Mouse (Mus musculus): ENCODE results near the gene Nat8f2.
"Not testable (repeated sequence)": the region's sequence is repeated elsewhere in the genome, so short reads cannot be mapped to it uniquely, and the experiment has no call there.

Nat8f2 gene

DNA sequence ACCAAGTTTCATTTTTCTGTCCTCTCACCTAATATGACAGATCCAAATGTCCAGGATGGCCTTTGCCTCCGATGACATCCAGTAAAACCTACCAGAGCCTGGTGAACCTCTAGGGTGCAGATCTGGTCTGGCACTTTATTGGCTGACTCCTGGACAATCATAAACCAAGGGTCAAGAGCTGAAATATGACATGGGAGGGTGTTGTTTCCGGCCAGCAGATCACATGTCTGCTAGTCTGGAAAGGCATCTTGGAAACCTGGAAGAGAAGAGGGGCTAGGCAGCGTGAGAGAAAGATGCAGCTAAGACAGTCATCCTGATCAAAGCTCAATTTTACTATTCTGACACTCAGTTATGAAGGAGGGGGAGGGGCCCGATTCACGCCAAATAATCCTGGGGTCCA, at the start of gene Nat8f2:
Gene Nat8f2, minus strand, starts transcription at position 153 of the 400 bp plus-strand sequence.
- not testable (repeated sequence) for DNase-seq (ENCODE audit: low read depth in 1 of 2, low spot score in 2 of 2)

GRCm38 (mm10) chr6:85918341-85918740, 49.4 kb upstream of the Nat8f2 start:
- DNase-seq (ENCODE audit: low read depth in 1 of 2, low spot score in 2 of 2) = not testable (repeated sequence)

GRCm38 (mm10) chr6:85916596-85916995, 47.6 kb upstream of the Nat8f2 start:
- DNase-seq (ENCODE audit: low read depth in 1 of 2, low spot score in 2 of 2) = no peak

DNA sequence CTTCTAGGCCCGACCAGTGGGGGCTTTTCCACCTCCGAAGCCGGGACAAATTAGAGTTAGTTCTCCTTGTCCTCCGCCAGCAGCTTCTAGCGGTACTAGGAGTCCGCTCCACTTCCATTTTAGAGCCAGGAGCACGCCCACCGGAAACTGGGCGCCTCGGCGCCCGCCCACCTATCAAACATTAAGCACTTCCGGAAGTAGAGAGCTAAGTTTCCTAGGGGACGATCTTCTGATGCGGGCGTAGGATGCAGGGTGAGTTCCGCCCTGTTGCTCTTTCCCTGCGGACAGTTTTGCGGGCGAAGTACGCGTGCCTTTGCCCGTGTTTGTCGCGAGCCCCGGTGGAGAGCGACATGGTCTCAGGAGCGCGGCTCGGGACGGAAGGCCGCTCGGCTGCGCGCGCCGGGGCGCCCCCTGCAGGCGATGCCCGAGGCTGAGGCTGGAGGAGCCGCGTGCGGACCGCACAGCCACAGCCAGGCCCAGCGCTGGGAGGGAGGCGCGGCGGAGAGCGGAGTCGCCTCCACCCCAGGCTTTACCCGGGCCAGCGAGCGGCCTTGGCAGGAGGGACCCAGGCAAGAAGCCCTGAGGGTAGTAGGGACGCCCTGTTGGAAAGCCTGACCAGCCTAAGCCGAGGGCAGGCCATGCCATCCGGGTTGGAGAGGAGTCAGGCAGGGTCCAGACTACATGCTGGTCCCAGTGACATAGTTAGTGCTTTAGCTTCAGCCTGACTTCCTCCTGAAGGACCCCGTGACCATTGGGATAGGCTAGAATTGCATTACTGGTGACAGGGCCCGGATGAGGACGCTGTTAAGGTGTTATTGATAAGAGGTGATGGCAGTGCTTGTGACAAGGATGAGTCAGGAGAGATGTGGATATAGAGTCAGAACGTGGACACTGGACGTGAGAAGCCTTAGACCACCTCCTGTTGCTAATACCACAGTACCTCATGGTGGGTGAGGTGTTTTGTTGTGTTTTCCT, 46.9 kb upstream of the Nat8f2 start, which contains the start of gene Nat8f1:
Gene Nat8f1, minus strand, starts transcription at position 149 of the 975 bp plus-strand sequence.
- DNase-seq (ENCODE audit: low read depth in 1 of 2, low spot score in 2 of 2) = peak; percentile 70 to 82

DNA sequence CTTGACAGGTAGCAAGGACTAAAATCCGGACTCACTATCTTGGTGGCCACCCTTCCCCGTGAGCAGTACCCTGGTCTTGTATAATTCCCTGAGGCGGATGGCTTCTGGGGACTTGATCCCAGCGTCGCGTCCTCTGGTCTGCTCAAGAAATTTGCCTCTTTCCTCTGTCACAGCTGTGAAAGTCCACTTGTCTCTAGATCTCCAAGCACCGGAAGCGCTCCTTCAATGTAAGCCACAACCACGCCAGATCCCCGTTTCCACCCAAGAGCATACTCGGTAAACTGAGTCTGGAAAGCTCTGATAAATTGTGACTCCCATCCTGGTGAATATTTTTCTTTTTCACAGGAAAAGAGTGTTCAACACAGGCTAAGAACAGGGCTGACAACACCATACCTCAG, 46.2 kb upstream of the Nat8f2 start:
- no peak for DNase-seq (ENCODE audit: low read depth in 1 of 2, low spot score in 2 of 2)

GRCm38 (mm10) chr6:85911587-85911986, 42.6 kb upstream of the Nat8f2 start, which contains the start of gene Tprkb:
Gene Tprkb (plus strand): TSS chr6:85911865.
- no peak for DNase-seq (ENCODE audit: low read depth in 1 of 2, low spot score in 2 of 2)

DNA sequence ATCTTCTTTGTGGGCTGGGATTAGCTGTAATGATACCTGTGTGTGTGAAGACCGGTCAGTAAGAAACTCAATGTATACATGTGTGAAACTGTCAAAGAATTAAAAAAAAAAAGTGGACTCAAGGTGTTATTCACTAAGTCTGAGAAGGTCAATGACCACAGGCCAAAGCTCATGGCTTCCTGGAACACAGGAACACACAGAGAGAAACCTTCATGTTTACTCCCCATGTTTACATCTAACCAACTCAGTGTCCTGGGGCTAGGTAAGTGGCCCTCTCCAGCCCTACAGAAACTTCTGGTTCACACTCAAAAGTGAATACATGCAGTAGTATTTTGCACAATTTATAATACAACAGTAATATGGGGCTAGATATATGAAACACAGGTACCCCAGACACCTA, 40.7 kb upstream of the Nat8f2 start:
- DNase-seq (ENCODE audit: low read depth in 1 of 2, low spot score in 2 of 2) = no peak

GRCm38 (mm10) chr6:85908341-85908740, 39.4 kb upstream of the Nat8f2 start:
- no peak for DNase-seq (ENCODE audit: low read depth in 1 of 2, low spot score in 2 of 2)

- not testable (repeated sequence) for DNase-seq (ENCODE audit: low read depth in 1 of 2, low spot score in 2 of 2)
Observed at GRCm38 (mm10) chr6:85906911-85907351, 38.0 kb upstream of the Nat8f2 start.

DNA sequence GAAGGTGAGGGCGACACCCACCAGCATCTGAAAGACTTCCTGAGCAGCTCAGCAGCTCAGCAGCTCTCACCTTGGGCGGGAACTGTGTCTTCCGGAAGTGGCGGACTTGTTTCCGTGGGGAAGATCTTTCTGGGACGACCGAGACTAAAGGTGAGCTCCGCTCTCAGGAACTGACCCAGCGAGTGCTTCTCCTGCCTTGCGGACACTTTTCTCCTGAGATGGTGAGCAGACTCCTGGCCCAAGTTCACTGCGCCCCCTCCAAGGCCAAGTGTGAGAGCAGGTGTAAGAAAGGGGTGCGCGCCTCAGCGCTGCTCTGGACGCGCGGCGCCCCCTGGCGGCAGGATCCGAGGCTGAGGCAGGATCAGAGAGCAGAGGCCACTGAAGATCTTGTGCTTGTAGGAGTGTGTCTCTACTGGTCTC, 35.7 kb upstream of the Nat8f2 start, which contains the start of gene Nat8f4:
Gene Nat8f4, minus strand, starts transcription at position 243 of the 420 bp plus-strand sequence.
- DNase-seq (ENCODE audit: low read depth in 1 of 2, low spot score in 2 of 2) = peak in 1 of 2 experiments; percentile 58

GRCm38 (mm10) chr6:85902303-85902702, 33.3 kb upstream of the Nat8f2 start:
- DNase-seq (ENCODE audit: low read depth in 1 of 2, low spot score in 2 of 2) = no peak

DNA sequence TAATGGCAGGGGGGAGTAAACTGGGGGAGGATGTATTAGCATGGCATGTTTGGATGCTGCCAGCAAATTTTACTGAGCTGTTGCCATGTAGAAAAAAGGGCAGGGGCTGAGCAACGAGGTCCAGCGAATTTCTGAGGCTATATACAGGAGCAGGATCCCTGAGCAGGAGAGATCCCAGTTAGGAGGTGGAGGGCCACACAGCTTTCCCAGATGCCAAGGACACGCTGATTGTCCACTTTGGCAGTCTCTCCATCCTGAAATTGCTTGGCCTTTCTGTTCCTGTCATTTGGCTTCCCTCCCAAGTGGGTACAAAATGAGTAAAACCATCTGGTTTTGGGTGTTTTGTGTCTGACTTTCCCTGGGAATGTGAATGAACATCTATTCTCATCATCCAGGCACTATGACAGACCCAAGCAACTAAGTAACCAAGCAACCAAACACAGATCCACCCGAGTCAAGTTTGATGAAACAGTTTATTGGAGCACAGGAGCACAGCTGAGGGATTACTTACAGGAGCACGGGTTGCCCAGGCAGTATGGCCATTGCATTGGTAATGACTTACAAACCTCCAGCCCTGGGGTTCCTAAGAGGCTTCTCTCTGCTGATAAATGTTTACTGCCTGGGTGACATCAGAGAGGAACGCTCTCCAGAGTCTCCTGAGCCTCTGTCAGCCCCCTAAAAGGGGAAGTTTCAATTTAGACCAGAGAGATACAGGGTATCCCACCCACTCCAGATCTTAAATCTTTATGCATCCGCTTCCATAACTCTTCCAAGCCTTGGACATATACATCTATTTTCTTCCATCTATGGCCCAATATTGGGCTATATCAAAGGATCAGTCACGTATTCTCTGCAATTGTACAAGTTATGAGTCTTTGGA, 29.9 kb upstream of the Nat8f2 start:
- DNase-seq (ENCODE audit: low read depth in 1 of 2, low spot score in 2 of 2) = not testable (repeated sequence)

GRCm38 (mm10) chr6:85895061-85895648, 26.2 kb upstream of the Nat8f2 start:
- DNase-seq (ENCODE audit: low read depth in 1 of 2, low spot score in 2 of 2) = not testable (repeated sequence)

GRCm38 (mm10) chr6:85888961-85889360, 20.0 kb upstream of the Nat8f2 start:
- DNase-seq (ENCODE audit: low read depth in 1 of 2, low spot score in 2 of 2) = no peak

DNA sequence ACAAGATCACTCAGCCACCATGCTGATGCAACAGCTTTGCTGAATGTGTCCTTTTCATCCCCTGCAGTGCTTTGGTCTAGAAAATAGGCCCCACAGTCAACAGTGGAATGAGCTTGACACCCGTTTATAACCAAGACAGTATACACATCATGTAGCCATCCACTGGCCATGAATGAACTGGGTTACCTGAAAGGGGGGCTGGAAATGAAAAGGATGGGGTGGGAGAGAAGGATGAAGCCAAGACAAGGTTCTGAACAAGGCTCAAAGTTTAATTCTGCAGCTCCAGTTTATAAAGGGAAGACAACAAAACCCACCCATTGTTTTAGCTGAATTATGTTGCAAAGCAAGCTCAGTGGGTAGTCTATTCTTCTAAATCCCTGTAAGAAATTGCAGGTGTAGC, 15.4 kb upstream of the Nat8f2 start:
- DNase-seq (ENCODE audit: low read depth in 1 of 2, low spot score in 2 of 2) = no peak

GRCm38 (mm10) chr6:85883246-85883645, 14.3 kb upstream of the Nat8f2 start:
- DNase-seq (ENCODE audit: low read depth in 1 of 2, low spot score in 2 of 2) = not testable (repeated sequence)

DNA sequence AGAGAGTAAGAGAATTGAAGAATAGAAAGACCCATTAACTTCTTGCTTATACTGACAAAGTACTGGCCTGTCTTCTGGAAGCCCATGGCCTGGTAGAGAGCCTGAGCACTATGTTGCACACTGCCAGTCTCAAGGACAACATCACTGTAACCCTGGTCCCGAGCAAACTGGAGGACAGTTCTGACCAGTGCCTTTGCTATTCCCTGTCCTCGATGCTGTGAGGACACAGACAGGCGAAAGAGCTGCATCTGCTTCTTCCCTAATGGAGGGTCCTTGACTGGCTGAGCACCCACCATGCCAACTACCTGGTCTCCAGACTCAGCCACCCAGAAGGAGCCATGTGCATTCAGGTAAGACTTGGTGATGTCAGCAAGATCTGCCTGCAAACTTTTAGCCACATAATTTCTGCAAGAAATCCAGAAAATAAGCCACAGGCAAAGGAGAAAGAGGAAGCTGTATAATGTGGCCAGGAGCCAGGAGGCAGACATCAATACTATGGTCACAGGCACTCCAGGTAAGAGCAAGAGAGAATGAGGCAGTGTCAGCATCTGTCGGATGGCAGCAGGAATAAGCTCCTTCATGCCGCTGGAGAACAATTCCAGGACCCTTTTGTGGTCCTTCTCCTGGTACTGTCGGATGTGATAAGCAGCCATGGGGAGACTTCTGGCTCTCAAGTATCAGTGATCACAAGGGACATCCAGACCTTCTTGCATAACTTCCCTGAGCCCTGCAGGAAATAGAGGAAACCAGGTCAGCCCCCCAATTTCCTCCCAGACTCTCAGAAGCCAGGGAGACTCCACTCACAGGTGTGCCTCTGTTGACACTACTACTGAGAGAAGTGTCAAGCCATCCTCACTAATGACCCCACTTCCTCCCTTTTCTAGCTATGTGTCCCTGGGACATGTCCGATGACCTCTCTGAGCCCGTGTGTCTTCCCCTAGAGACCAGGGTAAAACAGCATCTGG, 950 bp downstream of the Nat8f2 start:
- no peak for DNase-seq (ENCODE audit: low read depth in 1 of 2, low spot score in 2 of 2)

DNA sequence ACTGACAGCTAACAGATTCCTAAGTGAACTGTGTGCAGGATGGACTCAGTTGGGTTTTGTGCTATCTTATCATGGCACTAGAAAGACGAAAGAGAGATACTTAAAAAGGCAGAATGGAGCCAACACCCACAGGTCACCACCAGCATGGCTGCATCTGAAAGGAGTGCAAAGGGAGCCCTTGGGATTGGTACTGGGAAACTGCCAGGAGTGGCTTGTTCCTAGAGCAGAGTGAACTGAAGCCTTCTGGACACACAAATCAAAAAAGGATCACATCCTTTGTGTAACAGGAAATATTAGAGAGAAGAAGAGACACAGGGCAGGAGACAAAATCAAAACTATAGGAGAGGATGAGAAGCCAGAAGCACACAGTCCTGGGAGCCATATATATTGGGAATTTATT, 2.0 kb downstream of the Nat8f2 start:
- not testable (repeated sequence) for DNase-seq (ENCODE audit: low read depth in 1 of 2, low spot score in 2 of 2)

GRCm38 (mm10) chr6:85866166-85866565, 2.8 kb downstream of the Nat8f2 start:
- not testable (repeated sequence) for DNase-seq (ENCODE audit: low read depth in 1 of 2, low spot score in 2 of 2)
